Comparison of ENCODE assay signal across 36 mouse cellular contexts in genomic region chr6:42237276-42237805, GRCm38 (mm10). TPM values are rescaled to one million over a fixed set of nuclear protein-coding genes. Genes with fewer than 3 reads are reported as not detected.
DNase-seq lines count a peak whose midpoint lies in the region; ATAC-seq and TF ChIP-seq lines count a peak whose summit lies in the region.
"Had no signal": no experiment of that assay in that cellular context is flagged by ENCODE, and none has a peak within 500 bp of the region (broad histone marks: within the 10 kb centered on the region; RNA-seq: fewer than 3 reads in every experiment).

No protein-coding gene starts in this region.

- H3K36me3 ChIP-seq in forebrain, postnatal 0 days (ENCODE audit: insufficient read depth) = no peaks in the 10 kb centered on the region
- H3K36me3 ChIP-seq in forebrain, embryonic 11.5 days (ENCODE audit: control insufficient read depth, insufficient read depth, low read length) = no peaks in the 10 kb centered on the region
- no peaks in the 10 kb centered on the region for H3K36me3 ChIP-seq in hindbrain, embryonic 11.5 days (ENCODE audit: control insufficient read depth, insufficient read depth, low read length)
- H3K36me3 ChIP-seq: embryonic facial prominence, embryonic 12.5 days; heart, embryonic 12.5 days; limb, embryonic 13.5 days; neural tube, embryonic 15.5 days; stomach, embryonic 15.5 days had no signal

- H3K9me3 ChIP-seq in forebrain, postnatal 0 days (ENCODE audit: low read length) = no peaks in the 10 kb centered on the region
- no peaks in the 10 kb centered on the region for H3K9me3 ChIP-seq in forebrain, embryonic 11.5 days (ENCODE audit: control insufficient read depth, low read length)
- H3K9me3 ChIP-seq in hindbrain, embryonic 11.5 days (ENCODE audit: control insufficient read depth, low read length) = no peaks in the 10 kb centered on the region
- H3K9me3 ChIP-seq: embryonic facial prominence, embryonic 12.5 days; heart, embryonic 12.5 days; limb, embryonic 13.5 days; neural tube, embryonic 15.5 days; stomach, embryonic 15.5 days had no signal

- H3K9ac ChIP-seq in forebrain, postnatal 0 days = no peak overlapping the region
- H3K9ac ChIP-seq in forebrain, embryonic 11.5 days (ENCODE audit: low read length) = no peak overlapping the region
- no peak overlapping the region for H3K9ac ChIP-seq in hindbrain, embryonic 11.5 days (ENCODE audit: low read depth, low read length)
- H3K9ac ChIP-seq: embryonic facial prominence, embryonic 12.5 days; heart, embryonic 12.5 days; hindbrain, embryonic 14.5 days; limb, embryonic 13.5 days; neural tube, embryonic 15.5 days; stomach, embryonic 15.5 days had no signal

- no peak overlapping the region for H3K4me2 ChIP-seq in forebrain, postnatal 0 days (ENCODE audit: low read depth)
- no peak overlapping the region for H3K4me2 ChIP-seq in forebrain, embryonic 11.5 days (ENCODE audit: low read depth, low read length, severe bottlenecking)
- no peak overlapping the region for H3K4me2 ChIP-seq in hindbrain, embryonic 11.5 days (replicated peaks; ENCODE audit: low read depth, low read length)
- H3K4me2 ChIP-seq: embryonic facial prominence, embryonic 12.5 days; heart, embryonic 12.5 days; hindbrain, embryonic 14.5 days; limb, embryonic 13.5 days; liver, embryonic 11.5 days; neural tube, embryonic 15.5 days; stomach, embryonic 15.5 days had no signal

- H3K4me1 ChIP-seq in forebrain, postnatal 0 days (ENCODE audit: insufficient read depth) = no peaks in the 10 kb centered on the region
- no peaks in the 10 kb centered on the region for H3K4me1 ChIP-seq in forebrain, embryonic 11.5 days (replicated peaks; ENCODE audit: control insufficient read depth, insufficient read depth, low read length)
- no peaks in the 10 kb centered on the region for H3K4me1 ChIP-seq in hindbrain, embryonic 11.5 days (replicated peaks; ENCODE audit: control insufficient read depth, insufficient read depth, low read length)
- H3K4me1 ChIP-seq: embryonic facial prominence, embryonic 12.5 days; heart, embryonic 12.5 days; limb, embryonic 13.5 days; neural tube, embryonic 15.5 days; stomach, embryonic 15.5 days had no signal

- 61% methylated on average over 6 of the region's 6 CpGs for WGBS in forebrain, postnatal 0 days
- 80% methylated on average over 6 of the region's 6 CpGs for WGBS in forebrain, embryonic 11.5 days
- 80% methylated on average over 6 of the region's 6 CpGs for WGBS in hindbrain, embryonic 11.5 days

- no peak overlapping the region for H3K27ac ChIP-seq in forebrain, postnatal 0 days (ENCODE audit: low read depth, low read length)
- no peak overlapping the region for H3K27ac ChIP-seq in forebrain, embryonic 11.5 days (ENCODE audit: low read depth, low read length)
- H3K27ac ChIP-seq in left cerebral cortex, adult 2 months = peak overlapping the region; percentile 36; the same call in 1 of the 2 replicates
- H3K27ac ChIP-seq in hindbrain, embryonic 11.5 days (ENCODE audit: low read depth, low read length) = no peak overlapping the region
- H3K27ac ChIP-seq: embryonic facial prominence, embryonic 12.5 days; gastrocnemius, adult 2 months; heart, adult 2 months; hindbrain, embryonic 14.5 days; limb, embryonic 13.5 days; neural tube, embryonic 15.5 days; stomach, embryonic 15.5 days had no signal

- H3K27me3 ChIP-seq in forebrain, postnatal 0 days (ENCODE audit: insufficient read depth, low read length) = no peaks in the 10 kb centered on the region
- H3K27me3 ChIP-seq in forebrain, embryonic 11.5 days (ENCODE audit: control insufficient read depth, insufficient read depth, low read length) = no peaks in the 10 kb centered on the region
- no peaks in the 10 kb centered on the region for H3K27me3 ChIP-seq in hindbrain, embryonic 11.5 days (ENCODE audit: control insufficient read depth, insufficient read depth, low read length)
- H3K27me3 ChIP-seq: embryonic facial prominence, embryonic 12.5 days; heart, embryonic 12.5 days; limb, embryonic 13.5 days; neural tube, embryonic 15.5 days; stomach, embryonic 15.5 days had no signal

- peak; percentile 36 for DNase-seq in forebrain, postnatal 0 days
- no peak for DNase-seq in forebrain, embryonic 11.5 days (ENCODE audit: low spot score)
- no peak for DNase-seq in left cerebral cortex, adult 2 months (ENCODE audit: extremely low spot score in 1 of 2, low spot score in 2 of 2)
- DNase-seq in left cerebral cortex, postnatal 4 days = no peak
- peak; percentile 33 for DNase-seq in right cerebral cortex, postnatal 25 days
- no peak for DNase-seq in right cerebral cortex, postnatal 14 days
- no peak for DNase-seq in hindbrain, embryonic 11.5 days (ENCODE audit: low spot score)
- no peak for DNase-seq in retina, embryonic 14.5 days (ENCODE audit: low spot score)
- DNase-seq: adrenal gland, postnatal 10 days; cerebellum, adult 11 months; cerebellum, adult 9-11 months; embryo, embryonic 11 days; gastrocnemius, adult 2 months; heart, adult 2 months; heart, postnatal 4 days; kidney, adult 9 months; kidney, postnatal 10 days; layer of hippocampus, postnatal 36 days; lung, postnatal 10 days; midbrain, embryonic 14.5 days; thymus, postnatal 14 days had no signal

- peak; percentile 89 for ATAC-seq in forebrain, postnatal 0 days
- no peak for ATAC-seq in forebrain, embryonic 11.5 days (replicated peaks; ENCODE audit: low FRiP score)
- no peak for ATAC-seq in hindbrain, embryonic 11.5 days (ENCODE audit: low FRiP score)
- ATAC-seq: intestine, postnatal 0 days; Patski had no signal

- intact Hi-C loops in left cerebral cortex, adult 2 months (cut with DNase I) = no loop called here
- intact Hi-C loops in left cerebral cortex, postnatal 4 days (cut with DNase I) = no loop called here

- TF ChIP-seq CTCF in forebrain, postnatal 0 days (IDR thresholded peaks at IDR 0.05; ENCODE audit: low read depth) = no peak
- TF ChIP-seq CTCF in left cerebral cortex, adult 2 months (IDR thresholded peaks at IDR 0.05) = no peak

- H3K4me3 ChIP-seq in forebrain, postnatal 0 days (ENCODE audit: low read depth, low read length) = no peak overlapping the region
- no peak overlapping the region for H3K4me3 ChIP-seq in forebrain, embryonic 11.5 days (ENCODE audit: low read depth, low read length)
- H3K4me3 ChIP-seq in left cerebral cortex, adult 2 months = no peak overlapping the region
- no peak overlapping the region for H3K4me3 ChIP-seq in hindbrain, embryonic 11.5 days (ENCODE audit: low read depth, low read length)
- H3K4me3 ChIP-seq: embryonic facial prominence, embryonic 12.5 days; gastrocnemius, adult 2 months; heart, adult 2 months; heart, embryonic 12.5 days; limb, embryonic 13.5 days; neural tube, embryonic 15.5 days; stomach, embryonic 15.5 days had no signal

RNA-seq across cellular contexts. Expression of gene Gstk1, which starts 8.4 kb away (rescaled TPM):
- 6.8 and 7.3 TPM in 2 replicates for total RNA-seq in forebrain, postnatal 0 days (2014; rRNA removed)
- polyA plus RNA-seq in forebrain, postnatal 0 days (2015; fragmentation: Nextera tagmentation; extraction: Ambion mirVana) = 9.4 and 9.8 TPM in 2 replicates
- polyA plus RNA-seq in forebrain, embryonic 11.5 days (2014; fragmentation: Nextera tagmentation; extraction: Ambion mirVana) = 15.2 and 18.4 TPM in 2 replicates
- total RNA-seq in left cerebral cortex, adult 2 months (2021) = 10 to 100 TPM in 1 of 2 experiments, 1 to 10 TPM in 1; 9.0 to 10.0 TPM
- 1 to 10 TPM; 3.4 to 4.1 TPM for total RNA-seq in left cerebral cortex, postnatal 4 days (2021)
- 15.7 and 20.2 TPM in 2 replicates for polyA plus RNA-seq in hindbrain, embryonic 11.5 days (2014; fragmentation: Nextera tagmentation; extraction: Ambion mirVana)

RNA-seq across cellular contexts. Expression of gene Tas2r144, which starts 22.2 kb away (rescaled TPM):
- total RNA-seq in forebrain, postnatal 0 days (2014; rRNA removed) = not detected in 2 replicates
- polyA plus RNA-seq in forebrain, postnatal 0 days (2015; fragmentation: Nextera tagmentation; extraction: Ambion mirVana) = not detected in 2 replicates
- polyA plus RNA-seq in forebrain, embryonic 11.5 days (2014; fragmentation: Nextera tagmentation; extraction: Ambion mirVana) = not detected in 2 replicates
- total RNA-seq in left cerebral cortex, adult 2 months (2021) = not detected
- total RNA-seq in left cerebral cortex, postnatal 4 days (2021) = not detected
- polyA plus RNA-seq in hindbrain, embryonic 11.5 days (2014; fragmentation: Nextera tagmentation; extraction: Ambion mirVana) = not detected in 2 replicates
- total RNA-seq: adrenal gland, postnatal 10 days; gastrocnemius, adult 2 months; gastrocnemius, postnatal 4 days; heart, adult 2 months; heart, postnatal 4 days; layer of hippocampus, postnatal 36 days; MEL had no signal
- polyA plus RNA-seq: embryonic facial prominence, embryonic 12.5 days; heart, adult 2 months; heart, embryonic 12.5 days; heart, postnatal 0 days; hindbrain, embryonic 14.5 days; intestine, postnatal 0 days; large intestine, adult 2 months; limb, embryonic 13.5 days; liver, embryonic 11.5 days; liver, embryonic 16.5 days; midbrain, embryonic 14.5 days; neural tube, embryonic 15.5 days; Patski; stomach, embryonic 15.5 days; urinary bladder, adult 2 months had no signal

RNA-seq across cellular contexts. Expression of gene Tmem139, which starts 24.4 kb away (rescaled TPM):
- not detected in 2 replicates for total RNA-seq in forebrain, postnatal 0 days (2014; rRNA removed)
- 0.24 TPM in 1 of 2 replicates, not detected in the other for polyA plus RNA-seq in forebrain, postnatal 0 days (2015; fragmentation: Nextera tagmentation; extraction: Ambion mirVana)
- 0.55 TPM in 1 of 2 replicates, not detected in the other for polyA plus RNA-seq in forebrain, embryonic 11.5 days (2014; fragmentation: Nextera tagmentation; extraction: Ambion mirVana)
- total RNA-seq in left cerebral cortex, adult 2 months (2021) = not detected
- total RNA-seq in left cerebral cortex, postnatal 4 days (2021) = not detected
- 0.63 and 0.86 TPM in 2 replicates for polyA plus RNA-seq in hindbrain, embryonic 11.5 days (2014; fragmentation: Nextera tagmentation; extraction: Ambion mirVana)
- total RNA-seq: gastrocnemius, postnatal 4 days; layer of hippocampus, postnatal 36 days; MEL had no signal
- polyA plus RNA-seq: hindbrain, embryonic 14.5 days had no signal

RNA-seq across cellular contexts. Expression of gene Casp2, which starts 27.4 kb away (rescaled TPM):
- 35.0 and 54.0 TPM in 2 replicates for total RNA-seq in forebrain, postnatal 0 days (2014; rRNA removed)
- 21.3 and 24.7 TPM in 2 replicates for polyA plus RNA-seq in forebrain, postnatal 0 days (2015; fragmentation: Nextera tagmentation; extraction: Ambion mirVana)
- polyA plus RNA-seq in forebrain, embryonic 11.5 days (2014; fragmentation: Nextera tagmentation; extraction: Ambion mirVana) = 75.6 and 77.5 TPM in 2 replicates
- total RNA-seq in left cerebral cortex, adult 2 months (2021) = 10 to 100 TPM; 19.7 to 28.1 TPM
- 10 to 100 TPM; 45.5 to 49.7 TPM for total RNA-seq in left cerebral cortex, postnatal 4 days (2021)
- 59.7 and 67.8 TPM in 2 replicates for polyA plus RNA-seq in hindbrain, embryonic 11.5 days (2014; fragmentation: Nextera tagmentation; extraction: Ambion mirVana)

RNA-seq across cellular contexts. Expression of gene Clcn1, which starts 49.1 kb away (rescaled TPM):
- 1.8 and 3.3 TPM in 2 replicates for total RNA-seq in forebrain, postnatal 0 days (2014; rRNA removed)
- 0.55 and 0.74 TPM in 2 replicates for polyA plus RNA-seq in forebrain, postnatal 0 days (2015; fragmentation: Nextera tagmentation; extraction: Ambion mirVana)
- polyA plus RNA-seq in forebrain, embryonic 11.5 days (2014; fragmentation: Nextera tagmentation; extraction: Ambion mirVana) = 1.4 and 2.0 TPM in 2 replicates
- 1 to 10 TPM; 5.3 to 6.4 TPM for total RNA-seq in left cerebral cortex, adult 2 months (2021)
- total RNA-seq in left cerebral cortex, postnatal 4 days (2021) = 1 to 10 TPM; 6.6 to 7.7 TPM
- polyA plus RNA-seq in hindbrain, embryonic 11.5 days (2014; fragmentation: Nextera tagmentation; extraction: Ambion mirVana) = 1.4 and 1.5 TPM in 2 replicates

Comparison
In these comparisons a context has a peak if more than half of its experiments do, and no peak if none do; other contexts are left out.
1. DNase-seq: peak in forebrain, postnatal 0 days (single experiment) and right cerebral cortex, postnatal 25 days (single experiment); none in forebrain, embryonic 11.5 days (single experiment), left cerebral cortex, adult 2 months (0 of 2), left cerebral cortex, postnatal 4 days (single experiment), right cerebral cortex, postnatal 14 days (single experiment), hindbrain, embryonic 11.5 days (single experiment) and retina, embryonic 14.5 days (single experiment).